Mouse (Mus musculus) spleen, postnatal 0 days (tissue): Measurements from ENCODE around the gene 1700011L22Rik. TPM values are rescaled to one million over a fixed set of nuclear protein-coding genes. Genes with fewer than 3 reads are reported as not detected.

Experiments
- polyA plus RNA-seq: library from polyadenylated mRNA; unstranded; fragments of >200 nt; fragmentation: Nextera tagmentation; extraction: Ambion mirVana; gene quantifications from 2 replicates; pipeline ENCODE4 v1.2.1, GENCODE M21; 2015

Gene 1700011L22Rik
- polyA plus RNA-seq = not detected in 2 replicates

DNA sequence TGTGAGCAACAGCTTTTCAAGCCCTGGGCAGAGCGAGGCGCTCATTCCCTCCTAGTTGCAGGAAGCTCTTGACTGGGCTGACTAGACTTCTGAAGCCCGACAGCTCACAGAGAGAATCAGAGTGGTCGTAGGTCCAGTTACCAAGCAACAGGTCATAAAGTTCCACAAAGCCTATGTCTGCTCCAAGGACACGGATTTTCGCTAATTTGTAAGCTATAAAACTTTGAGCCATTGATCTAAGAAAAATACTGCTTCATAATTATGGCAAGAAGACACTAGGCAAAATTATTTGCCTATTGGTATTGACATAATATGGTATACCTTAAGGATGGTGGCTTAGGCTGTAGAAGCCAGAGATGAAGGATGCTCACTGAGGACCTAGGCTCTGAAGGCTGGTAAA is at the start of gene 1700011L22Rik:
1700011L22Rik (minus strand) TSS at position 101 of the 400 bp plus-strand sequence.

DNA sequence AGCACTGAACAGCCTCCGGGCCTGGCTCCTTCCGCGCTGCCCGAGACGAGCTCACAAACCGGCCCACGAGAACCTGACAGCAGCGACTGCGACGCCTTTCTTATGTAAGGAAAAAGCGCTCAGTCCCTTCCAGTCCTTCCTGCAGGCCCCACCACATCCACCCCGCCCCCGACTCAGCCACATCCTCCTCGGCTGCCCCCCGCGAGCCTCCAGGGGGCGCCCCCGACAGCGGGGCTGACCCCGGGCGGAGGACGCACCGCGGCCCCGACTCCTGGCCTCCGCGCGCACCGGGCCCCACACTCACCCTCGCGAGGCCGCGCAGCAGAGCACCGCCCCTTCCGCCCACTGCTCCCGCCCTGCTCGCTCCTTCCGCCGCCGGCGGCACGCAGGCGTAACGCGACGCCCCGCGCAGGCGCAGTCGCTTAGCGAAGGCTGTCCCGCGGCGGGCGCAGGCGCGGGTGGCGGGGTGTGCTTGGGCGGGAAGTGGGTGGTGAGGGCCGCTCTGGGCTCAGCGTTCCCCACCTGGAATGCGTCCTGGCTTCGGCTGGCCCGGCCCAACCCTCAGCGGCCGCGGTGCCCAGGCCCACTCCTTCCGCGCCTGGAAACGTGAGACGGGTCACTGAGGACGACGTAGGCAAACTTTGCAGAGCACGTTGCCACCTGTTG is 46.4 kb upstream of the 1700011L22Rik start, which contains the start of gene Mmaa:
Mmaa (minus strand) TSS at position 328 of the 666 bp plus-strand sequence.

Other genes with a start within 250 kb of the 1700011L22Rik start
- gene Zfp827, start 220.1 kb downstream of the 1700011L22Rik start, polyA plus RNA-seq = 1.5 and 1.8 TPM in 2 replicates
- 3.9 and 4.0 TPM in 2 replicates for gene Mmaa, start 46.4 kb upstream of the 1700011L22Rik start, polyA plus RNA-seq
- gene Smad1, start 150.9 kb upstream of the 1700011L22Rik start, polyA plus RNA-seq = 8.7 and 11.3 TPM in 2 replicates